Mouse (Mus musculus) E14TG2a.4 (cell line): ENCODE data around the gene Trim69.
"Not testable (repeated sequence)": the region's sequence is repeated elsewhere in the genome, so short reads cannot be mapped to it uniquely, and the experiment has no call there.

Experiments
- CTCF ChIP-seq: conservative IDR thresholded peaks from 2 replicates; pipeline ENCODE4 v1.5.1; 2014; ENCODE audit warnings: low read length
- NANOG ChIP-seq: IDR thresholded peaks from 2 replicates; pipeline ENCODE4 v1.6.1; 2014; ENCODE audit warnings: borderline replicate concordance, low read length, mixed read lengths

DNA sequence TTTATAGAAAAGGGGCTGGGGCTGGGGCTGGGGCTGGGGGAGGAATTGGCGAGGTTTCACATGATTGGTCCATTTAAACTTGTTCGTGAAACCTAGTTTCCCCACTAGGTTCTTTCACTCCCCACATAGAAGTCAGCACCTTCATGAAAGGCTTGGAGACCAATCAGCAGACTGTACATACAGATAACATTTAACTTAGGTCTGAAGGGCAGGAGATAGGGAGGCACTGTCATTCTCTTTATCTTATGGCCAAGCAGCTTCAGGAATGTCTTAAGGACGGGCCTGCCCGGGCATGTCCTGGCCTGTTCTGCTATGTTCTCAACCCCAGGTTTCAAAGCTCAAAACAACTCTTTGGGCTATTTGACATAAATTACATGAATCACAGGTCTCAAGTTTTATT, 56.6 kb downstream of the Trim69 start:
- TF ChIP-seq CTCF, NANOG: not testable (repeated sequence)
